Mouse (Mus musculus) ES-E14 (cell line): ENCODE results near the gene Zgpat.

Experiments used
- ZC3H11A ChIP-seq: IDR thresholded peaks from 2 replicates; pipeline ENCODE4 v1.6.1; 2012; ENCODE audit warnings: low read depth, mild to moderate bottlenecking, inconsistent platforms, low read length, borderline replicate concordance
- ZNF384 ChIP-seq: IDR thresholded peaks from 2 replicates; pipeline ENCODE4 v1.6.1; 2012; ENCODE audit warnings: low read depth, low read length, inconsistent platforms

- TF ChIP-seq ZC3H11A, result no peak
- no peak for TF ChIP-seq ZNF384
Observed at GRCm38 (mm10) chr2:181415945-181416344, 51.2 kb downstream of the Zgpat start.
